Mouse (Mus musculus) heart, embryonic 12.5 days (tissue): ENCODE data around the gene Tmppe. TPM values are rescaled to one million over a fixed set of nuclear protein-coding genes. Genes with fewer than 3 reads are reported as not detected.

Source experiments
- ATAC-seq: fragments of 200-750 bp; cut with Nextera tagmentation; 2 replicates; pipeline ENCODE4 v1.8.0; 2017; ENCODE audit warnings: moderate TSS enrichment, moderate library complexity; ENCODE audit not compliant: insufficient number of reproducible peaks, low FRiP score
- H3K27ac ChIP-seq: fragments of 300-500 bp; sonication (generic); 2 replicates; pipeline ENCODE4 v1.5.1; 2016; ENCODE audit warnings: mild to moderate bottlenecking, moderate library complexity; ENCODE audit not compliant: poor library complexity, severe bottlenecking
- H3K27me3 ChIP-seq: fragments of 300-500 bp; sonication (generic); replicated peaks from 2 replicates; pipeline ENCODE4 v1.6.1; 2016; ENCODE audit warnings: mild to moderate bottlenecking, moderate library complexity
- H3K36me3 ChIP-seq: fragments of 300-500 bp; sonication (generic); 2 replicates; pipeline ENCODE4 v1.6.1; 2016; ENCODE audit warnings: mild to moderate bottlenecking, moderate library complexity
- H3K4me1 ChIP-seq: fragments of 300-500 bp; sonication (generic); replicated peaks from 2 replicates; pipeline ENCODE4 v1.6.1; 2016; ENCODE audit warnings: mild to moderate bottlenecking
- H3K4me2 ChIP-seq: fragments of 300-500 bp; sonication (generic); 2 replicates; pipeline ENCODE4 v1.6.1; 2016; ENCODE audit warnings: mild to moderate bottlenecking, moderate library complexity
- H3K4me3 ChIP-seq: fragments of 300-500 bp; sonication (generic); 2 replicates; pipeline ENCODE4 v1.5.1; 2016; ENCODE audit warnings: mild to moderate bottlenecking
- H3K9ac ChIP-seq: fragments of 300-500 bp; sonication (generic); 2 replicates; pipeline ENCODE4 v1.6.1; 2016; ENCODE audit warnings: mild to moderate bottlenecking, moderate library complexity
- H3K9me3 ChIP-seq: fragments of 300-500 bp; sonication (generic); replicated peaks from 2 replicates; pipeline ENCODE4 v1.6.1; 2016; ENCODE audit warnings: mild to moderate bottlenecking, moderate library complexity
- WGBS: fragments of 180-500 bp; shearing (Covaris S2); methylation state at CpG from one replicate; pipeline ENCODE4 v1.1.7; 2016; 5-methylcytosine and 5-hydroxymethylcytosine counted together
- polyA plus RNA-seq: library from polyadenylated mRNA; unstranded; fragments of >200 nt; fragmentation: Nextera tagmentation; extraction: Ambion mirVana; gene quantifications from 2 replicates; pipeline ENCODE4 v1.2.1, GENCODE M21; 2016

The Tmppe gene
- polyA plus RNA-seq, 1 experiment from 2014 or later: 11.9 TPM

DNA sequence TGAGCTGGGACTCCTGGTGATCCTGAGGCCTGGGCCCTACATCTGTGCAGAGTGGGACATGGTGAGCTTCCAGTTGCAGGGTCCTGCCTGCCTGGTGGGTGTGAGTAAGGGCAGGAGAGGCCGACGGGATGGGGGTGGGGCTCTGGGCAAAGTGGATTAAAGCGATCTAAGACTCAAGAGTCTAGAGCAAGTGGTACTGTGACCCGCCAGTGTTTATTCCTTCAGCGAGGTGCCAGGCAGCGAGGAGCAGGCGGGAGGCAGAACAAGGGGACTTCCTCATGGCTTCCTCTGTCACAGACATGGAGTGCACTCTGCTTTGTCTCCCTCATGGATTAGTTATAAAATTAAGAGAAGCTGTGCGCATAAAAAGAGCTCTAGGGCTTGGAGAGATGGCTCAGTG is 19.5 kb downstream of the Tmppe start:
- Histone ChIP-seq H3K4me2 (no peak overlapping the region), H3K9me3 (peaks cover 7% of the 10 kb centered on the region), H3K36me3 (peaks cover 47% of the 10 kb centered on the region), H3K27ac (no peak overlapping the region), H3K4me1 (no peaks in the 10 kb centered on the region), H3K27me3 (no peaks in the 10 kb centered on the region), H3K9ac (no peak overlapping the region), H3K4me3 (no peak overlapping the region)
- 68% methylated on average over 8 of the region's 8 CpGs for WGBS
- ATAC-seq: no peak

DNA sequence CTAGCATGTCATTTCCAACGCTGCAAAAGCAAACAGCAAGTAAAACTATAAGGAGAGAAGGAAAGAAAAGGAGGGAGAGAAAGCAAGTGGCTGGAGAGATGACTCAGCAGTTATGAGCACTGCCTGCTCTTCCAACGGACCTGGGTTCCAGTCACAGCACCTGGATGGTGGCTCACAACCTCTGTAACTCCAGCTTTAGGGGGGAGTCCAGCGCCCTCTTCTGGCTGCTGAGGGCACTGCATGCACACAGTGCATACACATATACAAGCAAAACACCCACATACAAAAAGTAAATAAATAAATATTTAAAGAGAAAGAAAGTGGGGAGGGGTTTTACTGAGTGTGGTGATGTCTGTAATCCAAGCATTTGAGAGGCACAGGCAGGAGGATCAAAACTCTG is 20.1 kb downstream of the Tmppe start:
- Histone ChIP-seq H3K4me1 (0 out of 2 replicates have a peak, but pooled peaks cover under 1% of the 10 kb centered on the region), H3K27ac (no peak overlapping the region), H3K4me2 (no peak overlapping the region), H3K27me3 (no peaks in the 10 kb centered on the region), H3K9ac (no peak overlapping the region), H3K9me3 (peaks cover 11% of the 10 kb centered on the region), H3K36me3 (peaks cover 53% of the 10 kb centered on the region), H3K4me3 (no peak overlapping the region)
- 73% methylated on average over 3 of the region's 3 CpGs for WGBS
- no peak for ATAC-seq

- Histone ChIP-seq H3K9ac (no peak overlapping the region), H3K4me3 (no peak overlapping the region), H3K27ac (no peak overlapping the region), H3K4me1 (0 out of 2 replicates have a peak, but pooled peaks cover 5% of the 10 kb centered on the region), H3K36me3 (peaks cover 57% of the 10 kb centered on the region), H3K27me3 (no peaks in the 10 kb centered on the region), H3K9me3 (peaks cover 11% of the 10 kb centered on the region), H3K4me2 (no peak overlapping the region)
- no peak for ATAC-seq
- 88% methylated on average over 7 of the region's 7 CpGs for WGBS
Measured at GRCm38 (mm10) chr9:114421797-114422196, 20.9 kb downstream of the Tmppe start.

- Histone ChIP-seq H3K4me3 (no peak overlapping the region), H3K4me2 (no peak overlapping the region), H3K9ac (no peak overlapping the region), H3K27ac (no peak overlapping the region), H3K9me3 (peaks cover 11% of the 10 kb centered on the region), H3K27me3 (no peaks in the 10 kb centered on the region), H3K36me3 (peaks cover 50% of the 10 kb centered on the region), H3K4me1 (0 out of 2 replicates have a peak, but pooled peaks cover 5% of the 10 kb centered on the region)
- WGBS: 93% methylated on average over 5 of the region's 5 CpGs
- ATAC-seq: no peak
Measured at GRCm38 (mm10) chr9:114425576-114425975, 24.7 kb downstream of the Tmppe start.

DNA sequence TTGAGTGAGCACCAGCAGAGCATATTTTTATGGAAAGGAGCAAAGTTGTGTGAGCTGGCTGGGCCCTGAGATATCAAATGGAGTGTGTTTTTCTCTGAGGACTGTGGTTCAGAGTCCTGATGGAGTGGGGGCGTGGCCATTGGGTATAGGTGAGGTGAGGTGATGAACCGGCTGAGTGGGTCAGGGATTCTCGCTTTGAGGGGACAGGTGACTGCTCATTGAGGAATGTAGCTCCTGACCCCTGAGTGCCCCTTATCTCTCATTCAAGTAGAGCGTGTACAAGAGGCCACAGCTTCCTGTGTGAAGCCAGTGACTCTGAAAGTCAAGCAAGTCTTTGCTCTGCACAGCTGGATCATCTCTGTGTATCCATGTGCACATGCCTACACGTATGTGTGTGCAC is 25.3 kb downstream of the Tmppe start:
- 0 out of 2 replicates have a peak, but pooled peaks cover 5% of the 10 kb centered on the region for H3K4me1 ChIP-seq
- ATAC-seq: peak; percentile 33; the same call in 1 of the 2 replicates
- 75% methylated on average over 5 of the region's 5 CpGs for WGBS
- peaks cover 48% of the 10 kb centered on the region for H3K36me3 ChIP-seq
- H3K27ac ChIP-seq: no peak overlapping the region
- no peak overlapping the region for H3K4me2 ChIP-seq
- no peak overlapping the region for H3K4me3 ChIP-seq
- H3K9me3 ChIP-seq: peaks cover 8% of the 10 kb centered on the region
- no peak overlapping the region for H3K9ac ChIP-seq
- no peaks in the 10 kb centered on the region for H3K27me3 ChIP-seq

DNA sequence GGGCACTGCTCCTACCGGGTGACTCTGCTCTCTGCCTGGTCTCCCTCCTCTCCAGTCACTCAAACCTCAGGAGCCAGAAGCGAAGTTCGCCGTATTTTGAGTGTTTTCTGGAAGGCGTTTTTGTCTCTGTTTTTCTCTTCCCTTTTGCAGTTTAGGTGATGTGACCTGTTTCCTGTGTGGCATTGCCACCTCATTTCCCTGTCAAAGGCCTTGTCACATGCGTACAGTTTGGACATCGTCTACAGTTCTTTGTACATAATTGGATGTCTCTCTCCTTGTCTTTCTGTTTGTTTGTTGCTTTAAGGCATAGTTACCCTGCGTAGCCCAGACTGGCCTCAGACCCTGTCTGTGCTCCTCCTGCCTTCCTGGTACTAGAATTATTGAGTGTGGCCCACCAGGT is 26.5 kb downstream of the Tmppe start:
- WGBS: 90% methylated on average over 8 of the region's 8 CpGs

GRCm38 (mm10) chr9:114428103-114428834 is 27.4 kb downstream of the Tmppe start:
- Histone ChIP-seq H3K27ac (no peak overlapping the region), H3K36me3 (peaks cover 50% of the 10 kb centered on the region), H3K4me2 (no peak overlapping the region), H3K4me1 (0 out of 2 replicates have a peak, but pooled peaks cover 5% of the 10 kb centered on the region), H3K4me3 (no peak overlapping the region), H3K9ac (no peak overlapping the region), H3K9me3 (peaks cover 8% of the 10 kb centered on the region), H3K27me3 (no peaks in the 10 kb centered on the region)
- ATAC-seq: no peak
- WGBS: 82% methylated on average over 12 of the region's 12 CpGs

More for the DNA sequence above, 26.5 kb downstream of the Tmppe start:
- no peaks in the 10 kb centered on the region for H3K27me3 ChIP-seq
- no peak overlapping the region for H3K9ac ChIP-seq
- H3K4me2 ChIP-seq: no peak overlapping the region
- H3K4me3 ChIP-seq: no peak overlapping the region
- peaks cover 8% of the 10 kb centered on the region for H3K9me3 ChIP-seq
- peaks cover 51% of the 10 kb centered on the region for H3K36me3 ChIP-seq
- ATAC-seq: no peak
- 0 out of 2 replicates have a peak, but pooled peaks cover 5% of the 10 kb centered on the region for H3K4me1 ChIP-seq
- no peak overlapping the region for H3K27ac ChIP-seq

DNA sequence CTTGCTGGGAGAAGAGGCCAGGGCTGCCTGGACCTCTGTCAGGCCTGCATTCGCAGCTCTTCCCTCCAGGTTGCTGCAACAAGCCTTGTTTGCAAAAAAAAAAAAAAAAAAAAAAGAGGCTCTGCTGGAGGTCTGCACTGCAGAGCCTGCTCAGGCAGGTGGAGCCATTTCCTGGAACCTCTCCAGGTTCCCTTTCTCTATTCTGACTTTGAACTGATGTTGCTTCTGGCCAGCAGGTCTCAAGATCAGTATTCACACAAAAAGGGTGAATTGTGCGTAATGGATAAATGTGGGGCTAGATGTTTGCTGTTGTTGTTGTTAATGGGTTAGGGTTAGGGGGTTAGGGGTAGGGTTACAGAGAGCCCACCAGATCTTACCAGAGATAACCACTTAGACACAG is 34.8 kb downstream of the Tmppe start:
- H3K9me3 ChIP-seq: no peaks in the 10 kb centered on the region
- no peak overlapping the region for H3K9ac ChIP-seq
- no peaks in the 10 kb centered on the region for H3K27me3 ChIP-seq
- H3K4me2 ChIP-seq: no peak overlapping the region
- peaks cover 47% of the 10 kb centered on the region for H3K36me3 ChIP-seq
- ATAC-seq: no peak
- no peak overlapping the region for H3K27ac ChIP-seq
- H3K4me1 ChIP-seq: no peaks in the 10 kb centered on the region
- WGBS: 67% methylated on average over 2 of the region's 2 CpGs
- no peak overlapping the region for H3K4me3 ChIP-seq

DNA sequence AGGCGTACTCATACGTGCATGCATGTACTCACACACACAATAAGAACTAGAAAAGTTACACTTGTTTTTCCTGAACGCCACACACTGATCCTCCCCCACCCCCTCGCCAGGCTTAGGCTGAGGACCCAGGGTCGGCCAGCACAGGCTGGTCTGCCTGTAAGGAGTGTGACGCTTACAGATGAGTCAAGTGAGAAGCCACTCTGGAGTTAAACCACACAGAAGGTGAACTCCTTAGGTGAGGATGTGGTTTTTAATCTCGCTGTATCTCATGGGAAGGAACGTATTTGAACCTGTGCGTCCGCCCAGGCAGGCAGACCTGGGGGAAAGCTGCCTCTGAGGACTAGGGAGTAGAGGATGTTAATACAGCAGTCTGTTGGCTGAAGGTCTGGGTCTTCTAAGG is 39.6 kb downstream of the Tmppe start:
- no peak for ATAC-seq
- Histone ChIP-seq H3K27me3 (no peaks in the 10 kb centered on the region), H3K4me2 (no peak overlapping the region), H3K27ac (no peak overlapping the region), H3K4me1 (no peaks in the 10 kb centered on the region), H3K9ac (no peak overlapping the region), H3K36me3 (peaks cover 42% of the 10 kb centered on the region), H3K4me3 (no peak overlapping the region), H3K9me3 (no peaks in the 10 kb centered on the region)
- 79% methylated on average over 10 of the region's 10 CpGs for WGBS

DNA sequence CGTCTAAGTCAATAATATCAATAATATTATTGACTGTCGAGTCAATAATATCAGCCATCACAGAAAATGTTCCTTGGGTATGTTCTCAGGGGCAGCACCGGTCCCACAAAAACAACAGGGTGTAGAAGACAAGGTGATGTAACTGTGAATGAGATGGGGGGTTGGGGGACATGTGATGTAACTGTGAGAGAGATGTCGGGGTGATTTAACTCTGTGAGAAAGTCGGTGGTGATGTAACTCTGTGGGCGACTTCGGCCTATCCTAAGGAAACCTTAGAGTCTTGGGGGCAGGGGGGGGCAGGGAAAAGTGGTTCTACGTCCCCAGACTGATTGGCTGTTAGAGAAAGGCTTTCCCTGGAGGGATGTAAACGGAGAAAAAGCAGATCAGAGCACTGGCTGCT is 41.3 kb downstream of the Tmppe start:
- no peak overlapping the region for H3K9ac ChIP-seq
- WGBS: 91% methylated on average over 9 of the region's 9 CpGs
- H3K27ac ChIP-seq: no peak overlapping the region
- H3K4me1 ChIP-seq: peaks cover 9% of the 10 kb centered on the region
- H3K4me2 ChIP-seq: no peak overlapping the region
- no peaks in the 10 kb centered on the region for H3K9me3 ChIP-seq
- H3K4me3 ChIP-seq: no peak overlapping the region
- ATAC-seq: no peak
- H3K36me3 ChIP-seq: peaks cover 32% of the 10 kb centered on the region
- no peaks in the 10 kb centered on the region for H3K27me3 ChIP-seq

- Histone ChIP-seq H3K4me3 (no peak overlapping the region), H3K9me3 (no peaks in the 10 kb centered on the region), H3K36me3 (peaks cover 28% of the 10 kb centered on the region), H3K4me1 (peaks cover 11% of the 10 kb centered on the region), H3K9ac (no peak overlapping the region), H3K27ac (no peak overlapping the region), H3K4me2 (no peak overlapping the region), H3K27me3 (no peaks in the 10 kb centered on the region)
- no peak for ATAC-seq
- 84% methylated on average over 9 of the region's 9 CpGs for WGBS
Measured at GRCm38 (mm10) chr9:114442893-114443292, 42.0 kb downstream of the Tmppe start.

DNA sequence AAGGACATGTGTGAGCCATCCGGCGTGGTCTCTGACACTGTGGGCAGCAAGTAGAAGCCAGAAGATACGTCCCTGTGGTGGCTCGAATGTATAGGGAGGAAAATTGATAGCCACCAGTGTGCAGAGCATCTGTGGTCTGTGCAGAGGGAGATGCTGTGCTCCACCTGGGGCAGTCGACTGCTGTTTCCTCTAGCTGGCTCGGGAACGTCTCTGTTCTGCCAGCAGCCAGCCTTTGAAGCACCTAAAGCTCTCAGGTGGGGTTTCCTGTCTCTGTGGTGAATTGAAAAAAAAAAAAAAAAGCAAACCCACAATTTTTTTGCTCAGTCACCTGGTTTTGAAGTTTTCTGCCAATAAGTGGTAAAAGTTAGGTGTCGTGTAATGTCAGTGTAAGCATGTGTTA is 42.4 kb downstream of the Tmppe start:
- Histone ChIP-seq H3K36me3 (peaks cover 24% of the 10 kb centered on the region; the same call in 1 of the 2 replicates), H3K4me1 (peaks cover 11% of the 10 kb centered on the region), H3K27ac (no peak overlapping the region), H3K27me3 (no peaks in the 10 kb centered on the region), H3K4me2 (no peak overlapping the region), H3K9ac (no peak overlapping the region), H3K9me3 (no peaks in the 10 kb centered on the region), H3K4me3 (no peak overlapping the region)
- WGBS: 86% methylated on average over 8 of the region's 8 CpGs
- no peak for ATAC-seq
